Mouse (Mus musculus) embryonic fibroblast, embryonic 13.5 days (primary cell): Measurements from ENCODE around the gene Arl4a.

Source experiments
- CTCF ChIP-seq: IDR thresholded peaks from 2 replicates; pipeline ENCODE4 v1.5.1; 2011; ENCODE audit warnings: mild to moderate bottlenecking, control low read depth, low read length, moderate library complexity, borderline replicate concordance; ENCODE audit not compliant: insufficient read depth
- POLR2A ChIP-seq: IDR thresholded peaks from 2 replicates; pipeline ENCODE4 v1.6.1; 2011; ENCODE audit warnings: low read depth, mild to moderate bottlenecking, control low read depth, low read length, moderate library complexity

DNA sequence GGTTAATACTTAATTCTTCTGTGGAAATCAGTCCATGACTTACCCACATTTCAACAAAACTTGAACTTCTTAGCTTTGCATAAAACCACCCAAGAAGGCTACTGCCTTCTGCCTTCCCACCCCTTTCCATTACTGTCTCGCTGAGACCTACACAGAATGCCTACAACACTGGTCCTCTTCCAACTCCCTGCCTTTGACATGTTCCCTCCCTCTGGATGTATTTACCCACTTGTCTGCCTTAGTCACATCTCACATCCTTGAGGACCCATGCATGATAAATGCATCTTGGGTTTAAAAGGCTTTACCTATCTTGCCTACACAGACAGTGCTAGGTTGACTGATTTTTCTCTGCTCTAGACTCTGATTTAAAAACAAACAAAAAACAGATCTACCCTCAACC is 63.6 kb downstream of the Arl4a start:
- no peak for TF ChIP-seq POLR2A
- TF ChIP-seq CTCF, result no peak
